Mouse (Mus musculus): Measurements from ENCODE around the gene Fam24a. TPM values are rescaled to one million over a fixed set of nuclear protein-coding genes. Genes with fewer than 3 reads are reported as not detected.

Fam24a gene
- total RNA-seq (2021) = not detected
- long read RNA-seq, experiment 1 = 0 reads
- long read RNA-seq, experiment 2 = 0 reads

GRCm38 (mm10) chr7:131333564-131333963 lies at the start of gene Fam24a:
Gene Fam24a, plus strand, starts transcription at chr7:131333864.
- no peak for DNase-seq
- intact Hi-C loops (cut with DNase I) = no loop called here

- intact Hi-C loops (cut with DNase I) = no loop called here
- peak in 1 of 2 experiments; percentile 3 for DNase-seq
Observed at GRCm38 (mm10) chr7:131297151-131297550, 36.5 kb upstream of the Fam24a start.

- intact Hi-C loops (cut with DNase I) = no loop called here
- DNase-seq = no peak
Observed at GRCm38 (mm10) chr7:131303340-131303739, 30.3 kb upstream of the Fam24a start.

- intact Hi-C loops (cut with DNase I) = no loop called here
- no peak for DNase-seq
Observed at GRCm38 (mm10) chr7:131306733-131307132, 26.9 kb upstream of the Fam24a start.

- intact Hi-C loops (cut with DNase I) = no loop called here
Observed at GRCm38 (mm10) chr7:131314493-131314892, 19.2 kb upstream of the Fam24a start.

GRCm38 (mm10) chr7:131317587-131317986 lies 16.1 kb upstream of the Fam24a start:
- intact Hi-C loops (cut with DNase I) = no loop called here
- DNase-seq = no peak

More at GRCm38 (mm10) chr7:131314493-131314892, 19.2 kb upstream of the Fam24a start:
- DNase-seq = no peak

GRCm38 (mm10) chr7:131318340-131318739 lies 15.3 kb upstream of the Fam24a start:
- no peak for DNase-seq
- intact Hi-C loops (cut with DNase I) = no loop called here

- no peak for DNase-seq
- intact Hi-C loops (cut with DNase I) = no loop called here
Observed at GRCm38 (mm10) chr7:131322192-131322591, 11.5 kb upstream of the Fam24a start, which contains the start of gene Cuzd1. Gene Cuzd1, minus strand, starts transcription at chr7:131322292.

- intact Hi-C loops (cut with DNase I) = no loop called here
- no peak for DNase-seq
Observed at GRCm38 (mm10) chr7:131327054-131327453, 6.6 kb upstream of the Fam24a start.

- intact Hi-C loops (cut with DNase I) = no loop called here
- no peak for DNase-seq
Observed at GRCm38 (mm10) chr7:131329416-131329815, 4.2 kb upstream of the Fam24a start, which contains the start of gene Fam24b. Gene Fam24b, minus strand, starts transcription at chr7:131329516.

- no peak for DNase-seq
- intact Hi-C loops (cut with DNase I) = no loop called here
Observed at GRCm38 (mm10) chr7:131331688-131332087, 2.0 kb upstream of the Fam24a start.

GRCm38 (mm10) chr7:131337502-131338068 lies 3.9 kb downstream of the Fam24a start:
- no peak for DNase-seq
- intact Hi-C loops (cut with DNase I) = no loop called here

GRCm38 (mm10) chr7:131345856-131346541 lies 12.3 kb downstream of the Fam24a start:
- no peak for DNase-seq
- intact Hi-C loops (cut with DNase I) = no loop called here

GRCm38 (mm10) chr7:131356105-131356504 lies 22.4 kb downstream of the Fam24a start:
- intact Hi-C loops (cut with DNase I) = no loop called here
- DNase-seq = no peak

- intact Hi-C loops (cut with DNase I) = no loop called here
- no peak for DNase-seq
Observed at GRCm38 (mm10) chr7:131362269-131362614, 28.6 kb downstream of the Fam24a start.

- intact Hi-C loops (cut with DNase I) = no loop called here
- peak; percentile 93 for DNase-seq
Observed at GRCm38 (mm10) chr7:131362615-131363300, 29.1 kb downstream of the Fam24a start, which contains the start of gene 2310057M21Rik. Gene 2310057M21Rik, minus strand, starts transcription at chr7:131362759.

GRCm38 (mm10) chr7:131364131-131364530 lies 30.5 kb downstream of the Fam24a start:
- intact Hi-C loops (cut with DNase I) = no loop called here
- no peak for DNase-seq

GRCm38 (mm10) chr7:131370648-131371469 lies 37.2 kb downstream of the Fam24a start, which contains the start of gene Pstk:
Gene Pstk, plus strand, starts transcription at chr7:131371141.
- intact Hi-C loops (cut with DNase I) = loop anchor here (5.0 kb wide), 2 partner anchors 36 to 511 kb away; no protein-coding TSS in a partner anchor

GRCm38 (mm10) chr7:131371470-131371860 lies 37.8 kb downstream of the Fam24a start:
- no peak for DNase-seq
- intact Hi-C loops (cut with DNase I) = loop anchor here (5.0 kb wide), 2 partner anchors 36 to 511 kb away; no protein-coding TSS in a partner anchor

More at GRCm38 (mm10) chr7:131370648-131371469, 37.2 kb downstream of the Fam24a start, which contains the start of gene Pstk:
- DNase-seq = peak; percentile 93 to 94
